Mouse (Mus musculus) hindbrain, postnatal 0 days (tissue): ENCODE data around the gene Lancl1. TPM values are rescaled to one million over a fixed set of nuclear protein-coding genes. Genes with fewer than 3 reads are reported as not detected.

Experiments
- ATAC-seq: fragments of 200-750 bp; cut with Nextera tagmentation; 2 replicates; pipeline ENCODE4 v1.8.0; 2017; ENCODE audit warnings: mild to moderate bottlenecking, moderate TSS enrichment, moderate library complexity
- DNase-seq: peaks from one replicate; pipeline ENCODE4 v3.0.0-alpha.2; 2015; ENCODE audit warnings: low spot score
- H3K27ac ChIP-seq: fragments of 300-500 bp; sonication (generic); 2 replicates; pipeline ENCODE4 v1.5.1; 2014; ENCODE audit warnings: mild to moderate bottlenecking
- H3K27me3 ChIP-seq: fragments of 300-500 bp; sonication (generic); 2 replicates; pipeline ENCODE4 v1.6.1; 2014; ENCODE audit warnings: low read length, mixed read lengths; ENCODE audit not compliant: insufficient read depth
- H3K36me3 ChIP-seq: fragments of 300-500 bp; sonication (generic); 2 replicates; pipeline ENCODE4 v1.6.1; 2014; ENCODE audit warnings: low read length, mixed read lengths; ENCODE audit not compliant: insufficient read depth
- H3K4me1 ChIP-seq: fragments of 300-500 bp; sonication (generic); 2 replicates; pipeline ENCODE4 v1.6.1; 2014; ENCODE audit warnings: antibody characterized with exemption, low read length, mixed read lengths; ENCODE audit not compliant: insufficient read depth
- H3K4me2 ChIP-seq: fragments of 300-500 bp; sonication (generic); 2 replicates; pipeline ENCODE4 v1.6.1; 2014; ENCODE audit warnings: low read depth, mild to moderate bottlenecking, low read length, moderate library complexity, mixed read lengths
- H3K4me3 ChIP-seq: fragments of 300-500 bp; sonication (generic); 2 replicates; pipeline ENCODE4 v1.5.1; 2014; ENCODE audit warnings: low read length
- H3K9ac ChIP-seq: fragments of 300-500 bp; sonication (generic); replicated peaks from 2 replicates; pipeline ENCODE4 v1.6.1; 2014; ENCODE audit warnings: mild to moderate bottlenecking, low read length, moderate library complexity, mixed read lengths
- H3K9me3 ChIP-seq: fragments of 300-500 bp; sonication (generic); 2 replicates; pipeline ENCODE4 v1.6.1; 2016; ENCODE audit warnings: low read length, mixed read lengths
- CTCF ChIP-seq: IDR thresholded peaks from 2 replicates; pipeline ENCODE4 v1.5.1; 2016; ENCODE audit warnings: antibody characterized with exemption, control low read depth, low read depth
- WGBS: fragments of 180-500 bp; shearing (Covaris S2); extraction: QIAGEN DNeasy Blood & Tissue Kit; methylation state at CpG from one replicate; pipeline ENCODE4 v1.1.7; 2014; 5-methylcytosine and 5-hydroxymethylcytosine counted together
- polyA plus RNA-seq: library from polyadenylated mRNA; unstranded; fragments of >200 nt; fragmentation: Nextera tagmentation; extraction: Ambion mirVana; gene quantifications from 2 replicates; pipeline ENCODE4 v1.2.1, GENCODE M21; 2015
- total RNA-seq: library from RNA; depleted of rRNA; stranded (reverse); fragments of >200 nt; gene quantifications from 2 replicates; pipeline ENCODE4 v1.2.3, GENCODE M21; 2014; rRNA removed

Gene Lancl1
- total RNA-seq: 143 and 156 TPM in 2 replicates
- 192 and 199 TPM in 2 replicates for polyA plus RNA-seq

- Histone ChIP-seq H3K4me2 (peak within 1 kb of the TSS; percentile 63), H3K4me3 (peak within 1 kb of the TSS; percentile 89), H3K4me1 (peaks cover 7% of the 10 kb centered on the region; the same call in 1 of the 2 replicates), H3K9ac (peak within 1 kb of the TSS; percentile 84), H3K9me3 (no peaks in the 10 kb centered on the region), H3K36me3 (peaks cover 11% of the 10 kb centered on the region; the same call in 1 of the 2 replicates), H3K27me3 (no peaks in the 10 kb centered on the region), H3K27ac (peak within 1 kb of the TSS; percentile 67)
- no peak for TF ChIP-seq CTCF
- DNase-seq (peak; percentile 96), ATAC-seq (peak; percentile 98)
- under 1% methylated on average over 42 of the region's 47 CpGs for WGBS
These were observed at the start of gene Lancl1 for GRCm38 (mm10) chr1:67038246-67038987. Lancl1 (minus strand) TSS chr1:67038872.

GRCm38 (mm10) chr1:67079146-67079545 is 40.5 kb upstream of the Lancl1 start:
- H3K4me2 ChIP-seq: no peak overlapping the region
- H3K27ac ChIP-seq: no peak overlapping the region
- ATAC-seq: no peak
- no peak overlapping the region for H3K4me3 ChIP-seq
- DNase-seq: no peak
- H3K9ac ChIP-seq: no peak overlapping the region
- no peaks in the 10 kb centered on the region for H3K9me3 ChIP-seq
- 85% methylated on average over 7 of the region's 7 CpGs for WGBS
- H3K27me3 ChIP-seq: no peaks in the 10 kb centered on the region
- TF ChIP-seq CTCF: no peak
- H3K36me3 ChIP-seq: no peaks in the 10 kb centered on the region
- H3K4me1 ChIP-seq: no peaks in the 10 kb centered on the region

GRCm38 (mm10) chr1:67078666-67079065 is 40.0 kb upstream of the Lancl1 start:
- 73% methylated on average over 2 of the region's 2 CpGs for WGBS
- TF ChIP-seq CTCF: no peak
- H3K27me3 ChIP-seq: no peaks in the 10 kb centered on the region
- no peak for DNase-seq
- H3K27ac ChIP-seq: no peak overlapping the region
- H3K4me1 ChIP-seq: no peaks in the 10 kb centered on the region
- H3K9ac ChIP-seq: no peak overlapping the region
- no peak for ATAC-seq
- H3K4me3 ChIP-seq: no peak overlapping the region
- no peak overlapping the region for H3K4me2 ChIP-seq
- no peaks in the 10 kb centered on the region for H3K36me3 ChIP-seq
- H3K9me3 ChIP-seq: no peaks in the 10 kb centered on the region

- H3K9ac ChIP-seq: no peak overlapping the region
- DNase-seq: no peak
- WGBS: 80% methylated on average over 2 of the region's 2 CpGs
- no peak for TF ChIP-seq CTCF
- no peak overlapping the region for H3K27ac ChIP-seq
- no peak overlapping the region for H3K4me3 ChIP-seq
- H3K4me1 ChIP-seq: no peaks in the 10 kb centered on the region
- no peak overlapping the region for H3K4me2 ChIP-seq
- H3K27me3 ChIP-seq: no peaks in the 10 kb centered on the region
- ATAC-seq: no peak
- no peaks in the 10 kb centered on the region for H3K9me3 ChIP-seq
- H3K36me3 ChIP-seq: no peaks in the 10 kb centered on the region
These were observed 39.1 kb upstream of the Lancl1 start for GRCm38 (mm10) chr1:67077739-67078138.

- ATAC-seq: no peak
- no peaks in the 10 kb centered on the region for H3K4me1 ChIP-seq
- 64% methylated on average over 1 of the region's 1 CpGs for WGBS
- H3K27me3 ChIP-seq: no peaks in the 10 kb centered on the region
- no peaks in the 10 kb centered on the region for H3K9me3 ChIP-seq
- no peaks in the 10 kb centered on the region for H3K36me3 ChIP-seq
- no peak overlapping the region for H3K4me2 ChIP-seq
- DNase-seq: no peak
- H3K4me3 ChIP-seq: no peak overlapping the region
- H3K27ac ChIP-seq: no peak overlapping the region
- H3K9ac ChIP-seq: no peak overlapping the region
- TF ChIP-seq CTCF: no peak
These were observed 28.9 kb upstream of the Lancl1 start for GRCm38 (mm10) chr1:67067561-67067960.

- H3K4me3 ChIP-seq: no peak overlapping the region
- no peaks in the 10 kb centered on the region for H3K27me3 ChIP-seq
- H3K4me2 ChIP-seq: no peak overlapping the region
- no peak overlapping the region for H3K27ac ChIP-seq
- H3K36me3 ChIP-seq: no peaks in the 10 kb centered on the region
- TF ChIP-seq CTCF: no peak
- no peaks in the 10 kb centered on the region for H3K4me1 ChIP-seq
- no peak overlapping the region for H3K9ac ChIP-seq
- DNase-seq (no peak), ATAC-seq (no peak)
- WGBS: 69% methylated on average over 9 of the region's 9 CpGs
- no peaks in the 10 kb centered on the region for H3K9me3 ChIP-seq
These were observed 26.9 kb upstream of the Lancl1 start for GRCm38 (mm10) chr1:67065347-67066270.
